Mouse (Mus musculus) B cell, adult 67 days (primary cell): ENCODE data around the gene Gnb1. TPM values are rescaled to one million over a fixed set of nuclear protein-coding genes. Genes with fewer than 3 reads are reported as not detected.

Experiments used
- total RNA-seq, 2 experiments: library from RNA; stranded (reverse); gene quantifications; 4 replicates each; pipeline ENCODE4 v1.2.4; 2023

Gnb1 gene
- 100 to 1,000 TPM; 266 to 293 TPM for total RNA-seq

DNA sequence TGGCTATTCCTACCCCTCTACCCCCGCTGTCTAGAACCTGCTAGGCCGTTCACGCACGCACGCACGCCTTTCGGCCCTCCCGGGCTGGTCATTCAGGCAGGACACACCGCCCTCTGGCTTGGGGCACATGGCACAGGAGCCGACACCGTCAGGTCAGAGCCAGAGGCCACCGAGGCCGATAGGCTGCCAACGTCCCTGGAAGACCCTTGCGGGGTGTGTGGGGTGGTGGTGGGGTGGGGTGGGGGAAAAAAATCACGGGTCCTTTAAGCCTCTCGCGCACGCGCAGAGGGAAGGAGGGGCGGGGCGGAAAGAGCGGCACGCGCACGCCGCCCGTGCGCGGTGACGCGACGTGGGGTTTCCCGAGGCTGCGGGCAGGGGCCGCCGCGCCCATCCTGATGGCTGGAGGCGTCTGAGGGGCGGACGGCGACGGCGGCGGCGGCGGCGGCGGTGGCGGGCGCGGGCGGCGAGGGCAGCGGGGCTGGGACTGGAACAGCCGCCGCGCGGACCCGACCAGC is at the start of gene Gnb1:
Gene Gnb1 (plus strand): TSS at position 372 of the 515 bp plus-strand sequence.

DNA sequence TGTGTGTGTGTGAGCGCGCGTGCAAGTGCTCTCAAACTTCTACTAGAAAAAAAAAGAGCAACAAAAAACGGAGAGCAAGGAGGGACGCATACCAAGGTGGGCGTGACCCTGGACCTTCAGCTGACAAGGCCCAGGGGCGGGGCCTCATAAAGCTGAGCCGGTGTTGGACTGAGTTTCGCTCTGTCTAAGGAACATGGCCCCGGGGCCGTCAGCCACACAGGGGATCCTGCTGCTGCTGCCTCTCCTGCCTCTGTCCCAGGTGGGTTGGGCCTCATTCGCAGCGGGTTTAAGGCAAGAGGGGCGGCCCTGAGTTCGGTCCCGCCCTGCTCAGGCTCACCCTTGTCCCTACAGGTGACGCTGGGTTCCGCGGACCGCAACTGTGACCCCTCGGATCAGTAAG is 22.2 kb upstream of the Gnb1 start, which contains the start of gene Tmem52:
Gene Tmem52 (plus strand): TSS at position 163 of the 400 bp plus-strand sequence.

DNA sequence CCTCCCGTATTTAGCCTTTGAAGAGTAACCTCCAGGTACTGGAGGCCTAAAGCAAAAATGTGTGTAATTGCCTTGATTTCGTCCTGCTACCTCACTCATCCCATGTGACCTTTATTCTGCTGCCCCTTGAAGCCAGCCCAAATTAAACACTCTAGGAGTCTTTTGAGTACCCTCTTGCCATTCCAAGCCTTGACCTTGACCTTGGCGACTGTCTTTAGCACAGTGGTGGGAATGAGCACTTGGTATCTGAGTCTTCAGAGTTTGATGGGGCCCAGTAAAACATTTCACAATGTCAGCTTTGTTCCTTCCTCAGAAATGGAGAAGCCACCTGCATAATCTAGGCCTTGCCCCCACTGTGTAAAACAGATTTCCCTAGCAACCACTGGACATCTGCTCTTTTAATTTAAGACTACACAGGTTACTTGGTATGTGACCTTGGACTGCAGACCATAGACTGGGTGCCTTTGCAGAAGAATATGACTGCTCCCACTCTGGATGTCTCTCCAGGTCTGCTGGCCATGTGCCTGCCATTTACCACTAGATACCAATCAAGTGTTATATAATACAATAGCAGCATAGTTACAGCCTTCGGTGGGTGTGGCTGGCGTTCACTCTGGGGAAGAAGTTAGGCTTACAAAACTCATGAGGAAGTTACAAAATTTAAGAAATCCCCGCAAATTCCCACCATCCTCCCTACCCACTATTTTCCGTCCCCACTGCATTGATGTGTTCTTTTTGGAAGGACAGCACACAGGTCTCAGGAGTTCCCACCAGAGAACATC is 70.7 kb downstream of the Gnb1 start, which contains the start of gene Nadk:
Gene Nadk (plus strand): TSS at position 718 of the 782 bp plus-strand sequence.

DNA sequence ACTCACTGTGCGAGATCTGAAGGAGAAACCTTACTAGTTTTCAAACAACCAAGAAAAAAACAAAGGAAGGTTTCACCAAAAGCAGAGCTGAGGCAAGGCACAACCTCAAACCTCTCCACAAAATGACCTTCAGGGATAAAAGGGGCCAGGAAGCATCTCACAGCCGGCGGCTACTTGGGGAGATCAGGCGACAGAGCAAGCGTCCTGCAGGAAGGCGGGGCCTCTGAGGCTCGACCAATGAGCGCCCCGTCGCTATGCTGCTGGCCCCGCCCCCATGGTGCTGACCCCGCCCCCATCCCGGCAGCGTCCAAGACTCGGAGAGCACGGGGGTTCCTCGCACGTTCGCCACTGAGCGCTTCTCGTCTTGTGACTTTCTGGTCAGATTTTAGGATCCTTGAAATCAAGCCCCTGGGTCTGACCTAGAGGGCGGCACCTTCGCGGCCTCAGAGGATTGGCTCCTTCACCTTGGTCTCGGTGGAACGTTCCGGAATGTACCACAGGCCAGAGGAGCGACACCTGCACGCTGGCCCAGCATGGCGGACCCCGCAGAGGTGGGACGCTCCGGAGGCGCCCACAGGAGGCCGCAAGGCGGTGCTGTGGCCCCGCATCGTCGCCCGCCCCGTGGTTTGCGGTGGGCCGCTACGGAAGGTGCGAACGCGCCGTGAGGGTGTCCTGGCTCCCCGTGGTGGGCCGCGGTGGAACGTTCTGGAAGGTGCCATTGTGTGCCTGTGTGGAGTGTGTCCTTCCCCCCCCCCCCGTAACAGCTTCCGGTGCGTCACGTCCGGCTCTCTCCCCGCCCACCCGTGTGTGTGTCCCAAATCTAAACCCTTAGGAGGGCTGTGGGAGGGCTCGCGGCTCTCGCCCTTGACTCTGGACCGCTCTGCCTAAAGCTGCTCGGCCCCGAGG is 110.2 kb downstream of the Gnb1 start, which contains the start of gene Slc35e2:
Gene Slc35e2 (plus strand): TSS at position 326 of the 906 bp plus-strand sequence.

Other genes with a start within 250 kb of the Gnb1 start
- 10 to 100 TPM; 37.7 to 40.7 TPM for gene Faap20, start 241.6 kb upstream of the Gnb1 start, total RNA-seq
- gene Prkcz, start 130.0 kb upstream of the Gnb1 start, total RNA-seq, result 1 to 10 TPM; 6.9 to 8.7 TPM
- gene Gabrd, start 93.2 kb upstream of the Gnb1 start, total RNA-seq, result not detected
- gene Cfap74, start 82.2 kb upstream of the Gnb1 start, total RNA-seq, result under 1 TPM; 0.15 to 0.50 TPM
- gene Tmem52, start 22.2 kb upstream of the Gnb1 start, total RNA-seq, result not detected
- gene Nadk, start 71.0 kb downstream of the Gnb1 start, total RNA-seq, result 10 to 100 TPM; 50.7 to 51.2 TPM
- gene Slc35e2, start 110.1 kb downstream of the Gnb1 start, total RNA-seq, result 10 to 100 TPM; 24.5 to 30.3 TPM
- gene Cdk11b, start 133.5 kb downstream of the Gnb1 start, total RNA-seq, result 100 to 1,000 TPM; 142 to 147 TPM
- not detected for gene Gm10563, start 154.0 kb downstream of the Gnb1 start, total RNA-seq
- not detected for gene Mmp23, start 162.0 kb downstream of the Gnb1 start, total RNA-seq
- 10 to 100 TPM; 45.4 to 47.4 TPM for gene Mib2, start 177.8 kb downstream of the Gnb1 start, total RNA-seq
- 1 to 10 TPM; 3.8 to 5.4 TPM for gene Fndc10, start 203.0 kb downstream of the Gnb1 start, total RNA-seq
- 10 to 100 TPM; 78.2 to 97.2 TPM for gene Ssu72, start 213.4 kb downstream of the Gnb1 start, total RNA-seq
- gene Tmem240, start 243.4 kb downstream of the Gnb1 start, total RNA-seq, result under 1 TPM; 0.52 to 0.65 TPM